Mouse (Mus musculus) heart, adult 8-10 months (tissue): ENCODE results near the gene Gsx1. TPM values are rescaled to one million over a fixed set of nuclear protein-coding genes. Genes with fewer than 3 reads are reported as not detected.

ENCODE experiments used
- DNase-seq: peaks from one replicate; pipeline ENCODE4 v3.0.0; 2022; ENCODE audit warnings: low spot score
- total RNA-seq, 4 experiments: library from RNA; stranded (reverse); gene quantifications; 2 replicates each; pipeline ENCODE4 v1.2.4; 2022

Gene Gsx1
- not detected for total RNA-seq

GRCm38 (mm10) chr5:147188571-147188975, at the start of gene Gsx1:
Gene Gsx1 (plus strand): TSS chr5:147188696.
- peak; percentile 9 for DNase-seq

- no peak for DNase-seq
Observed at GRCm38 (mm10) chr5:147147340-147147739, 41.2 kb upstream of the Gsx1 start.

DNA sequence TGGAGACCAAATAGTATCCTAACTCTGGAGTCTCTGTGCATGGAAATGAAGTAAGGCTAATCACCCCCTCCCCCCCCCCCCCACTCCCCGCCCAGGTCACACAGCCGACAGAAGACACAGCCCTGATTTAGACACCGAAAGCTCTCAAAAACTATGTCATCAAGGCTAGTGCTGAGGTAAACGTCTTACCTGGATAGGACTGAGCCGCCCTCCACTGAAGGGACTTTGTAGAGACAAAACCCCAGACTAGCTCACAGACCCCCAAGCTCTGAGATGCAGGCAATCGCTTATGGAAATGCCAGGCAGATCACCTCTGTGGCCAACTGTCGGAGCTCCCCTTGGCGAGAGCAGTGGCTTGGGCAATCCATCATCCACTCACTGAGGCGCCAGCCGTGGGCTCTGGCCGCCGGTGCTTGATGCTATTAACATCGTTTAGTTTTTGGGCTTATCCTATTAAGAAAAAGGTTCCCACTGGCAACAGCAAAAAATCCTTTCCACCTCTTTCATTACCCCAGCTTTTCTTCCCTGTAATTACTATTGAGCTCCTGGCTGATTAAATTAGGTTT, 33.6 kb upstream of the Gsx1 start:
- DNase-seq: no peak

- no peak for DNase-seq
Observed at GRCm38 (mm10) chr5:147155449-147156133, 32.9 kb upstream of the Gsx1 start.

GRCm38 (mm10) chr5:147156376-147156775, 32.1 kb upstream of the Gsx1 start:
- DNase-seq: no peak

DNA sequence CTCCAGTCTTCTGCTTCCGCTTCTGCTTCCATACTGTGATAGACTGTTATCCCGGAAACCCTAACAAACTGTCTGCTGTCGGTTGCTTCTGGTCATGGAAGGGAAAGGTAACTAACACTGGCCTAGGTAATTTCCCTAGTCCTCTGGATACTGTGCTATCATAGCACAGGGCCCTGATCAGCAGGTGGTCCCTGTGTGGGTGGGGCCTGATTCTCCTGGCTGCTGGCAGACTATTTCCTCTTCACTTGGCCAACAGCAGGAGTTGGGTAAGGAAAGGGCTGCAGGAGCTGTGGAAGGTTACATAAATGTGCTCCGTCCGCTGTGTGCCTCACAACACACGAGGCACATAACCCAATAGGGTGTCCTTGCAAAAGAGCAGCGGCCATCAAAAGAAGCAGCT, 31.1 kb upstream of the Gsx1 start:
- no peak for DNase-seq

DNA sequence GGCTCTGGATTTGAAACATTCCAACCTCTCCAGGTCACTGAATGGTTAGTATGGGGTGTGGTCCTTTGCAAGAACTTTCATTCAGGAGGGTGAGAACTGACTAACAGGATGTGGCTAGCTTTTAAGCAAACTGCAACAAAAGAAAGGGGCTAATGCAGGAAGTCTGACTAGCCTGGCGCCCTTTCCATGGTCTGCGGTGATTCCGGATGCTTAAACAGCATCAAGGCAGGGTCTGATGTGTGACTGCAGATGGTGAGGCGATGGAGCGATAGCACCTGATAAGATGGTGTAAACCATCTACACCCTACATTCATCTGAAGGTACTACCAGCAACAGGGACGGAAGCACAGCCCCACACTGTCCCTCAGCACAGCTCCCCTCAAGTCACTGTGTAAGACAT, 29.2 kb upstream of the Gsx1 start:
- no peak for DNase-seq

DNA sequence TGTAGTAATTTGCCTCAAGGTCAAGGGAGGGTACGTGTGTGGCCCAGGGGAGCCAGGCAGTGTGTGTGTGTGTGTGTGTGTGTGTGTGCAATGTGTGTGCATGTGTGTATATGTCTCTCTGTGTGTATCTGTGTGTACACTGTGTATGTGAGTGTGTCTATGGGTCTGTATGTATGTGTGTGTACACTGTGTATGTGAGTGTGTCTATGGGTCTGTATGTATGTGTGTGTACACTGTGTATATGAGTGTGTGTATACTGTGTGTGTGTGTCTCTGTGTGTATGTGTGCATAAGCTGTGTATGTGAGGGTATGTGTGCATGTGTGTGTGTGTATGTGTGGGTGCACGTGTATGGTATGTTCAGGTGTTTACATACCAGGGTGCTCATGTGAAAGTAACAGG, 28.7 kb upstream of the Gsx1 start:
- no peak for DNase-seq

DNA sequence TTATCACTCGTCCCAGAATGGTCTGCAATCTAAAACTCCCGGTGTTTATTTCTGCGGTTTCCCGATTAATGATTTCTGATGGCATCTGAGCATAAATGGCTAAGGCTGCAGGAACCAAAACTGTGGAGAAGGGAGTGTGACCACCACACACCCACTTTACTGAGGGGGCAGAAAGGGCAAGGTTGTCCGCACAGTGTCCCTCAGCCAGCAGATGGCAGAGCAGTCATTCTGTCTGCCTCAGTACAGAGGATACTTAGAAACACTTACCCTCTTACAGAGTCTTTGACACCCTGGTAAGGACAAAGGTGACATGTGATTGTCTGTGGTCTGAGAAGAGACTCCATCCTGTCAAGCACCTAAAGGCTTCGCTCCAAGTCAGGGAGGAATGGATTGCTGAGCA, 23.4 kb upstream of the Gsx1 start:
- no peak for DNase-seq

DNA sequence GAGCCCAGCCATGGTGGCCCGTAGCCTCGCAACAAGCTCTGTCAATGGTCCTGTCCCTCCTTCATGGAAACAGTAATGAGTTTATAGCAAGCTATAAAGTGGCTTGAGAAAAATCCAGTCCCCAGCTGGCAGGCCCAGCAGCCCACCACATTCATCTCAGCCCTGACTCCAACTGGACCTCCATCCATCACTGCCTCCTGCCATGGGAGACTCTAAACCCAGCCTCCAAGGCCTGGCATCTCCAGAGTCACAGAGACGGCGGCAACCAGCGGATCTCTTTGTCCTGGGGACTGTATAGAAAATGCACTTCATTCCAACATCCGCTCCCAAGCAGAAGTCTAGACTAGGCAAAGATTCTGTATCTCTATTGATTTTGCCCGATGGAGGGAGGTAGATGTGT, 18.4 kb upstream of the Gsx1 start:
- DNase-seq: no peak

DNA sequence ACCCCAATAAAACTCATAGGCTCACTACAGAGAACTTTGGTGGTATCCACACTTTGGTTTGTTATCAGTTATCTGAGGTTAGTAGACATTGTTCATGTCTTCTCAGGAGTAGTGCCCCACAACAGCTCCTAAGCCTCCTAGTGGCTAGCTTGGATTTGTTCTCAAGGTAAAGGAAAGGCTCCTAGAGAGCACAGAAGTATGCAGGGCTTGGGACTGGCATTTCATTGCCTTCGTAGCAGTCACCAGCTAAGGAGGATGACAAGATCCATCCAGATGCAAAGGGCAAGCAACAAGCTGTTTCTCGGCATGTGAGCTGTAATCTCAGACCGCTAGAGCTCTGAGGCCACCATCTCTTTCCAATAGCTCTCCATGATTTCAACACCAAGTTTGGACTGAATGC, 14.4 kb upstream of the Gsx1 start:
- no peak for DNase-seq

GRCm38 (mm10) chr5:147185174-147185915, 3.2 kb upstream of the Gsx1 start:
- no peak for DNase-seq

GRCm38 (mm10) chr5:147186001-147186431, 2.5 kb upstream of the Gsx1 start:
- DNase-seq: no peak

DNA sequence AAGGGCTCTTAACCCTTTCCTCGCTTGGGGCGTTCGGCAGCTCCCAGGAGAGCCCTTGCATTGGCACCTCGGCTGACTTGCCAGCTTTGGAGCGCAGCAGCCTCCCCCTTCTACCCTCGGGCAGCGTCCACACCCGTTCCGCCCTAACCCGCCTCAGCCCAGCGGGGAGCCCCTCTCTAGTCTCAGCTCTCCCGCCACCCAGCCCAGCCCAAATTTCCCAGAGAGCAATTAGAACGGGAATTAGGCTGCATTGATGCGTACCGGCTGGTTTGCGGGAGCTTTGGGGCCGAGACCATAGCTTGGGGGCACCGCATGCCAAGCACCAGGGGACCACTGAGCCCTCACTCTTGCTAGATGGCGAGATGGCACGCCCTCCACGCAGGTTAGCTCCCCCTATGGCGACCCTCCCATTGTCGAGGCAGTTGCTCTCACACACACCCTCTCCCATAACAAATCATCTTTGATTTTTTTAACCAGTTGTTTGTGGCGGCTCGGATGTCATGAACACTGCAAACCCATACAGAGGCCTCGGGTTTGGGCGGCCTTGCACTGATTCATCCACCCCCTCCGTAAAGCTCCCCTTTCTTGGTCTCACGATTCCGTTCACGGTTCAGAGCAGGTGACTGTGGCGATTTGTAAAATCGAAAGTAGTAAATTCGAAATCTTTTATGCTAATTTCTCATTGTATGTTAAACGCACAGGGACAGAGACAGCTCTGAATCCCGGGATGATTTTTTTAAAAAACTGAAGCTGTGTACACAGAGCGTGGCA, 1.5 kb upstream of the Gsx1 start:
- DNase-seq: no peak

DNA sequence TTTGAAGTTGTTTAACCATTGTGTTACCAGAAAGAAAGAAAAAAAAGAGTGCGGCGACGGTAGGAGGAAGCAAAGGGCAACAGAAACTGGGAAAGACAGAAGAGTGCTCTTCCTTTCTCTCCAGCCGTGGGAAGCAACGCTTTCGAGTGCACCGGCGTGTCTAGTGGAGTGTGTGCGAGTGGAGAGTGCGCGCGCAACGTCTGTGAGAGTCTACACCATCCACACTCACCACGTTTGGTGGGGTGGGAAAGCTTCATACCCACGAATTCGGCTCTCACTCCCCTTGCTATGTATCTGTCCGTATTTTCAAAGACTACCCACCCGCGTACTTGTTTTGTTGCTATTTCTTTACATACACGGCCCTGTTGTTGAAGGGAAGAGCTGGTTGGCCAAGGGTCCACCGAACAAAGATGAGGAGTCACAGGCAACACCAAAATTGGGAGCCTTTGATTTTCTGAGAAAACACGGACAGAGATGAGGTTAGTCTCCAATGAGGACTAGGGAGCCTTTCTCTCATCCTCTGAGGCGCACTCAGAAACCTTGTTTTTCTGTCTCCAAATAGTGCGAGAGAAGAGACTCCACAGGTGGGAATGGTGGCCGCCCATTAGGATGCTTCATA, 835 bp upstream of the Gsx1 start:
- no peak for DNase-seq

DNA sequence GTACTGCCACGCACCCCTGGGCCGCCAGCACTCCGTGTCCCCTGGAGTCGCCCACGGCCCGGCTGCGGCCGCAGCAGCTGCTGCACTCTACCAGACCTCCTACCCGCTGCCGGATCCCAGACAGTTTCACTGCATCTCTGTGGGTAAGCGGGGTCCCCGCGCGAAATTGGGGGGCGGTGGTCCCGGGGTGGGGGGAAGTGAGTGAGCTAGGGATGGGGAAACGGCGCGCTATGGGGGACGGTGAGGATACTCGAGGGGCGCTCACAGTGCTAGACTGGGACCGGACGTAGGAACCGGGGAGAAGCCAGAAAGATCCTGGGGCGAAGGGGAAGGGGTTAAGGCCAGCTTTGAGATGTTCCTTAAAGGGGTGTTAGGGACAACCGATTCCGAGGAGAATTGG, 660 bp downstream of the Gsx1 start:
- no peak for DNase-seq

DNA sequence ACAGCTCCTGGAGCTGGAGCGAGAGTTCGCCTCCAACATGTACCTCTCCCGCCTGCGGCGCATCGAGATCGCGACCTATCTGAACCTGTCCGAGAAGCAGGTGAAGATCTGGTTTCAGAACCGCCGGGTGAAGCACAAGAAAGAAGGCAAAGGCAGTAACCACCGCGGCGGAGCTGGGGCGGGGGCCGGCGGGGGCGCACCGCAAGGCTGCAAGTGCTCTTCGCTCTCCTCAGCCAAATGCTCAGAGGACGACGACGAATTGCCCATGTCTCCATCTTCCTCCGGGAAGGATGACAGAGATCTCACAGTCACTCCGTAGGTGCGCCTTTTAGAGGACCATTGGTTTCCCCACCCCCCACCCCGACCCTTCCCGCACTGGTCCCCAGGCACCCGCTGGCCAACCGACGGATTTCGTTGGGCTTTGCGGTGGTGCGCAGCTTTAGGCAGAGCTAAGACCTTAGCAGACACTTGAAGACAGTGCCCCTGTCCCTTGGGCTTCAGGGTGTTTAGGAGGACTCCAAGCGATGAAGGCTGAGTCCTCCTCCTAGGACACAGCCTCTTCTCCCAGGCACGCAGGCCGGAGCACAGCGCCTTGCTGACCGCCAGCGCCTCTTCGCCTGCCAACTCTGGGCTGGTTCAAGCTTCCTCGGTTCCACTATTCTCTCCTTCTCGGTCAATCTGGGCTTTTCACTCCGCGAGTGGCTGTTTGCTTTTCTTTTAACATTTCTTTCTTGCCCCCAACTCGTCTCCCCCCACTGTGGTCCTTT, 1.5 kb downstream of the Gsx1 start:
- DNase-seq: no peak

DNA sequence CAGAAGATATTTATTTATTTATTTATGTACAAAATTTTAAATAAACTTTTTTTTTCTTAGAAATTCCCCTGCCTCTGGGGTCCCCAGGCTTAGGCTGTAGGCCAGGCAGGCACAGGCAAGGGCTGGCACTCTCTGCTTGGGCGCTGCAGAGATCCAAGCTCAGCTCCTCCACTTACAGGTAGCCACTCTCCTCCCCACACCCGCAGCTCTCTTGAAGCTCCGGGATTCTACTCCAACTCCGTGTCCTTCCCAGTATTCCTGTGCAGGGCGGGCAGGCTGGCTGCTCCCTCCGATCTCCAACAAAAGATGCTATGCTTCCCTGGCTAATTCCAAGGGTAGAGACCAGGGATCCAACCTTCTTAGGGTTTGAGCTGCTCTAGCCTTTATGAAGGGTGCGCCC, 2.4 kb downstream of the Gsx1 start:
- no peak for DNase-seq

- no peak for DNase-seq
Observed at GRCm38 (mm10) chr5:147191801-147192575, 3.5 kb downstream of the Gsx1 start.

DNA sequence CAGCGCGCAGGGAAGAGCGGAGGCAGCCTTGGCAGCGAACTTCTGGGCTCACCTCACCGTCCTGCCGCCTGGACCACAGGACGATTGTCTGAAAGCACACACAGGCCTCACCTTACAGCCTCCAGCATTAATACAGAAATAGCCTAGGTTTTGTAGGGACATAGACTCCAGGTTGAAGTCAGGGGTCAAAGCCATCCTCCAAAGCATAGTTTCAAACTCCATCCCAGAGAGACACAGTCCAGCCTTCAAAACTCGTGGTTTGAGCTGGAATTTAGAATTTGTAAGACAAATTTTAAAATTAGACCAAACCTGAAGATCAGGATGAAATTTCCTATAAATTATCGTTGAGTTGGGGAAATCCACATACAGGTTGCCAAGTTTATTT, 4.1 kb downstream of the Gsx1 start:
- DNase-seq: no peak
